Mouse (Mus musculus): Measurements from ENCODE around the gene Srrm1.

GRCm38 (mm10) chr4:135313761-135314241 lies 39.3 kb downstream of the Srrm1 start:
- TF ChIP-seq POLR2A (IDR thresholded peaks at IDR 0.05; ENCODE audit: insufficient read length, low read depth) (no peak), MAX (IDR thresholded peaks at IDR 0.05; ENCODE audit: low read depth) (no peak), REST (IDR thresholded peaks at IDR 0.05; ENCODE audit: insufficient read depth, insufficient read length) (no peak), TCF12 (IDR thresholded peaks at IDR 0.05; ENCODE audit: insufficient read depth, poor library complexity, severe bottlenecking) (no peak)
